Mouse (Mus musculus) spleen, adult 18-20 months (tissue): Measurements from ENCODE around the gene Igf2bp2.

ENCODE experiments used
- DNase-seq, 2 experiments: peaks; one replicate each; pipeline ENCODE4 v3.0.0; 2022; ENCODE audit warnings: mixed read lengths in 2 of 2

Igf2bp2 gene

GRCm38 (mm10) chr16:22162512-22163455 lies at the start of gene Igf2bp2:
TSS of gene Igf2bp2 (minus strand) at chr16:22163299.
- peak in 1 of 2 experiments; percentile 3 for DNase-seq

DNA sequence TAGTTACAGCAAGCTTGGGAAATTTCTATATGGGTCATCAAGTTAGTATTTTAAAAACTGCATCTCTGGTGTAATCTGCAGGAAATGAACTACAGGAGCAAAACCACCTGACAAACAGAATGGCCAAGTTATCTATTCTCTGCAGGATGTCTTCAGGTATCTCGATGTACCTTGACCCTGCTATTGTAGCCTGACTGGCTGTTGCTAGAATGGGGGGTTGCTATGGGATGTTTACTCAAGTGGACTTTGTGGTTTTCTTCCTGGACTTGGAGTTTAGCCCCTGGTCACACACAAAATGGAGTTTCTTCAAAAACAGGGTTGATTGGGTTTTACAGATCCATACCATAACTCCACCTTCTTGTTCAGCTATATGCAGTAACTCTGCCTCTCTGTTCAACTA lies 40.4 kb upstream of the Igf2bp2 start:
- DNase-seq: no peak

DNA sequence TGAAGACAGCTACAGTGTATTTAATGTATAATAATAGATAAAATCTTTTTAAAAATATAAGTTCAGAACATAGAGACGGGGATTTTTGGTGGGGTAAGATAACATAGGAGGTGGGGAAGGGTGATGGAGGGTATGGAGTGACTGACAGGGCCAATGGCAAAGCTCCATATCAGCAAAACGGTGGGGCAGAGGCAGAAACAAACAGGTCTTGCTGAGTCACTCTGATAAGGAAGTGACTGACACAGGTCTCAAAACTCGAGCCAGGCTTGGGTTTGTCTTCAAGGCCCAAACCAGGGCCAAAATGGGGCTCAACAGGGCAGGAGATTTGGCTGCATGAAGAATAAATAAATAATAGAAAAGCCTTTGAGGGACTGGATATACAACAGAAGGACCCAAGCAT lies 38.8 kb upstream of the Igf2bp2 start:
- DNase-seq: no peak

DNA sequence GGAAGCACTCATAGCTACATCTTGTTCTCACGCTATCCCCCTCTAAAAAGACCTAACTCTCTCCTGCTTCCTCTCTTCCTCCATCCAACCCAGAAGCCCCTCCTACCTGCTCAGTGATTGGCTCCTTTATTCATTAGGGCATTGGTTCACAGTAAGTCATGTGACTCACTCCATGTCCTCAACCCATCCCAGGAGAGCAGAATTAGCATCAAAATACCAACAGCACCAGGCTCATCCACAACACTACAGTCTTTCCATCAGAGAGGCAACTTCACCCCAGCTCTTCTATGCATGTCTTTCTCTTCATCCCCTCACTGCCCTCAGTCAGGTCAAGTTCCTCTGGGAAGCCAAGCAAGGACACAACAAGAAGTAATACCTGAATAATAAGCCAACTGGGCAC lies 37.4 kb upstream of the Igf2bp2 start:
- no peak for DNase-seq

DNA sequence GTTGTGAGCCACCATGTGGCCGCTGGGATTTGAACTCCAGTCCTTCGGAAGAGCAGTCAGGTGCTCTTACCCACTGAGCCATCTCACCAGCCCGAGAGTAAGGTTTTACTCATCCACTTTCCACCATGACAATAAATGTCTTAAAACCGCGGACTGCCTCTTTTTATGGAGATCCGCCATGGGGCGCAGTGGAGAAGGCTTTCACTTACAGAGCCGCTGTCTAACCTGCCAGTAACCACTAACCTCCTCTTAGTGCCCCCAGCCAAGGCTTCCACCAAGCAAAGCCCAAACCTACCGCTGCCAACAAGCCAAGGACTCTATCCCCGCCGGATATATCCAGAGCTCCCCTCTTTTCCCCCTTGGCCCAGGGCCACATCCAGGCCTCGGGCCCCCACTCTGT lies 24.3 kb upstream of the Igf2bp2 start:
- DNase-seq: no peak

- DNase-seq: no peak
Observed at GRCm38 (mm10) chr16:22185411-22185810, 22.3 kb upstream of the Igf2bp2 start.

- no peak for DNase-seq
Observed at GRCm38 (mm10) chr16:22184113-22184512, 21.0 kb upstream of the Igf2bp2 start.

- DNase-seq: no peak
Observed at GRCm38 (mm10) chr16:22182286-22182685, 19.2 kb upstream of the Igf2bp2 start.

GRCm38 (mm10) chr16:22178793-22179192 lies 15.7 kb upstream of the Igf2bp2 start:
- DNase-seq: no peak

DNA sequence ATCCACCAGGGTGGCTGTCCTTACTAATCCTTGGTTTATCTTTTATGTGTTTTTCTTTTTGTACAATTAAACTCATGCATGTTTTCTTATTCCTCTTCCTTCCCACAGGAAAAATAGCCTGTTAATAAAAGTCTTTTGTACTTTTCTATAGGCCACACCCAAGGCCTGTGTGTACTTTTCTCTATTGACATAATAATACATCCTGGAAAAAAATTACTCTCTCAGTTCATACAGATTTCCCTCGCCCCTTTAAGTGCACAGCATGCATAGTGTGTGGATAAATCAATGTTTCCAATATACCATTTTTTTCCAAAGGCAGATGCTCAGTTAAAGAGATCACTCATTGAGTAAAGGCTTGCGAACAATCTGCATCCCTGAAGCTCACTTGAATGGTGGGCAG lies 14.9 kb upstream of the Igf2bp2 start:
- DNase-seq: no peak

DNA sequence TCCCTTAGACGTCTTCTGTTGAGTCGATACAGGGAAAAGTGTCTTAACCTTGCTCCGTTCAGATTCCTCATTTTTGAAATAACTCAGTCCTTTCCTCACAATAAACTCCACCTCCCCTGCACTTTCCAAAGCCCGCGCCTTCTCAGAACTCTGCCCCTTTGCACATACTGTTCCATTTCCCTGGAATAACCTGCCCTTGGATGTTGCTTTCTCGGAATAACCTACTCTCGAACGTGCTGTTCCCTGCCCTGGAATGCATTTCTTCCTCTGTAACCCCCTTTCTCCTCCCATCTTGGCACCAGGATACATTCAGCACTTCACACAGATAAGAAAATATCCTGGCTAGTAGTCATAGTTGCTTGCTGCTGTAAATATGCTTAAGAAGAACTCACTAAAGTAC lies 5.6 kb upstream of the Igf2bp2 start:
- no peak for DNase-seq

DNA sequence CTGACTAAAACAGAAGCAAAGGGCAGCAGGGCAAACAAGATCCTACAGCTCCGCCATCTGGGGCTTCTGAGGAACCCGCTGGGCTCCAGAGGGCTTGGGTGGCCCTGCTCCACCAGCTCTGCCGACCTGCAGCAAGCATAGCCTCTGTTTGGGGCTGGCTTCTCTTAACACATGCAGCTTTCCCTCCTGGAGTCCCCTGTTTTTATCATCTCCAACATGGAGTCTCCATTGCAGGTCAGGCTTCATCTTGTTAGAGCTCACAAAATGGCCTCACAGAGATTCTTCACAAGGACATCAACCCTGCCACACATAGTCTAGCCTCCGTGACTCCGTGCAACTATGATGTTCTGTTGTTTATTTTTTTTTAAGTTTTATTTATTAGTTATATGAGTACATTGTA lies 2.5 kb upstream of the Igf2bp2 start:
- no peak for DNase-seq

DNA sequence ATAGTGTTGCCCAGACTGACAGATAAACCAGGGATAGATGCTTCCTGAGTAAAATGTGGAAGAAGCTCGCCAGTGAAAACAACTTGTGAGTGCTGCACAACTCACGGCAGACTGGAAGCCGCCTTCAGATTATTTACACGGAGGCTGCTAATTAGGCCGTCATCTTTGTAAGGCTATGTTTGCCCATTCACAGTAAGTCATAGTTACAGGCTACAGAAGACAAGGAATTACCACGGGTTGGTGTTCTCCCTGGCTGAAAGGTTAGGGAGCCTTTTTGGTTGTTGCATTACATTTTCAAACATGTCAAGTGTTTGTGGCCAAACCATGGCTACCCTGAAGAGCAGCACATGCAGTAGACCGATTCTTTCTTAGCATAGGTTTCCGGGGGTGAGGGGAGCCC lies 1.3 kb upstream of the Igf2bp2 start:
- DNase-seq: no peak

DNA sequence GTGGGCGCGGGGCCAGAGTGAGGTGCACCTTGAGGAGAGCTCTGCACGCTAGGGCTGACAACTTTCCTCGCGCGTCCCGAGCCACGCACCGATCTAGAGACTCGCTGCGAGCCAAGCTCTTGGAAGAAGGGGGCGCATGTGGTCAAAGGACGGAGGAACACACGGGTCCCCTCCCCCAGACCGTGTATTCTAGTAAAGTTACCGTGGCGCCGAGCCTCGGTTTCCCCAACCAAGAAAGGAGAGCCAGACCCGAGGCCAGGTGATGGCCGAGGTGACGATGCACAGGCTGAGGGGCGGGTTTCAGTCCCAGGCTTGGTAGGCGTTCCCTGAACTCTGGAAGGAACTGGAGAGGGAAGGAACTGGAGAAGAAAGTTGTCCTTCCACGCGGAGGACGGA lies 355 bp upstream of the Igf2bp2 start:
- no peak for DNase-seq

GRCm38 (mm10) chr16:22162066-22162511 lies 1.0 kb downstream of the Igf2bp2 start:
- no peak for DNase-seq

GRCm38 (mm10) chr16:22161351-22162065 lies 1.6 kb downstream of the Igf2bp2 start:
- DNase-seq: no peak

- no peak for DNase-seq
Observed at GRCm38 (mm10) chr16:22160386-22161145, 2.5 kb downstream of the Igf2bp2 start.

- no peak for DNase-seq
Observed at GRCm38 (mm10) chr16:22152941-22153444, 10.1 kb downstream of the Igf2bp2 start.

DNA sequence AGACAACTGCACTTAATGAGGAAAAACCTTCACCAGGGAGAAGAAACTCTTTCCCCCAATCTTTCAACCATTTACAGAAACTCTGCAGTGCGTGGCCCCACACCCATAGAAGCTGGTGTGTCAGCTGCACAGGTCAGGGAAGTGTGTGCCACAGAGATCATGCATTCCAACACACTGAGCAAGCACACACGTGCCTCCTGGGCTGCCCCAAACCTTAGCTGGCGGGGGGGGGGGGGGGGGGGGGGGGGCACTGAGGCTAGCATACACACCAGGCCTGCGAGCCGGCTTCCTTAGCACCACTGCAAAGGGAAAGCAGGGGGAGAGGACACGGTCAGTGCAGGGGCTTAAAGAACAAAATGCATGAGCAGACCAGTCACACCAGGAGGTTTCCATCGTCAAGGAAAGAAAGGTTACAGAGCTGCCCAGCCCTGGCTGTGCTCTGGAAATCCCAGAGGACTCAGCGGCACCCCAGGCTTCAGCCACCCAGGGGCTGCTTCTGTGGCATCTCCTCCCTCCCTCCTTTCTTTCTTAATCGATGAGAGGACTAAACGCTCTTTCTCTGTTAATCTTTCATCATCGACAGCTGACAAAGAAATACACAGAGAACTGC lies 11.3 kb downstream of the Igf2bp2 start:
- DNase-seq: no peak

DNA sequence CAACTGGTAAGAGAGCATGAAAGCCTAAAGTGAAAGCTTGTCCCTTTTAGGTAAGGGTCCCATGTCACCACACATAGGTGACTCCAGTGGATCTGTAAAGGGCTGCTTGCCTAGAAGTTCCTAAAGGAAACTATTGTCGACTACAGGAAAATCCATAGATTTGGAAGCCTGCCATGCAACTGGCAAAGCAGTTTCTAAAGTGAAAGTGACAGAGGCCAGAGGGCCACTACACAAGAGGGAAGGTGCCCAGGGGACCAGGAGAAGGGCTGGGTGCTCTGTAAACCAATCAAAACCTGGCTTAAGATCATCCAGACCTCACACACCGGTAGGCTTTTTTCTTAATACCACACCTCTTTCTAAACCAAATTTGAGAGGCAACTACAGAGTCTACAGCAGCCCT lies 12.7 kb downstream of the Igf2bp2 start:
- DNase-seq: no peak

DNA sequence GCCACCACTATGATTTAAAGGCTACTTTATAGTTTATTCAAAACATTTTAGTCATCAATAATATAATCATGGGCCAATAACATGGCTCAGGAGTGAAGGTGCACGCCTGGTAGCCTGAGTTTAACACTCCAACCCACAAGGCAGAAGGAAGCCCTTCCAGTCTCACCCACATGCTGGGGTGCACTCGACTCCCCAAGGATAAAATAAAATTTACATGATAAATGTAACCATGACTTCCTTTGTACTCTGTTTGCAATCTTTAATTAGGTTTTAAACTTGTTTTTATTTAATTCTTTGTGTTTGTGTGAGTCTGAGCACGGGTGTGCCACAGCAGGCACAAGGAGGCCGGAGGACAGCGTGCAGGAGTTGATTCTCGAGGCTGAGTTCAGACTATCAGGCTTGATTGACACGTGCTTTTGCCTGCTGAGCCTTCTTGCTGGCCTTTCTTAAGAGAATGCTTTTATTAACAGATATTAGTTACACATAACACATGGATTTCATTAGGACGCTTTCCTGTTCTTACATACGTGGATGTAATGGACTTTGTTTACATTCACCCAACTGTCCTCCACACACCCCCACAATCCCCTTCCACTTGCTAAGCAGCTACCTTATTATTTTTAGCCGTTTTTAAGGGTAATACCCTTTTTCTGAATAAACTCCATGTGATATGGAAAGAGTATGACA lies 13.3 kb downstream of the Igf2bp2 start:
- no peak for DNase-seq

- no peak for DNase-seq
Observed at GRCm38 (mm10) chr16:22149076-22149475, 14.0 kb downstream of the Igf2bp2 start.
